Mouse (Mus musculus) heart, postnatal 4 days (tissue): ENCODE measurements around the gene Glg1. TPM values are rescaled to one million over a fixed set of nuclear protein-coding genes. Genes with fewer than 3 reads are reported as not detected.
A peak's percentile ranks its signal among the peaks of the same experiment; 100 is the strongest.
"Not testable (repeated sequence)": the region's sequence is repeated elsewhere in the genome, so short reads cannot be mapped to it uniquely, and the experiment has no call there.

Source experiments
- DNase-seq: peaks from one replicate; pipeline ENCODE4 v3.0.0; 2021
- total RNA-seq, 2 experiments: library from RNA; stranded (reverse); gene quantifications; 2 replicates each; pipeline ENCODE4 v1.2.3; 2021

Gene Glg1
- total RNA-seq, 2 experiments from 2014 or later, result 107 TPM

DNA sequence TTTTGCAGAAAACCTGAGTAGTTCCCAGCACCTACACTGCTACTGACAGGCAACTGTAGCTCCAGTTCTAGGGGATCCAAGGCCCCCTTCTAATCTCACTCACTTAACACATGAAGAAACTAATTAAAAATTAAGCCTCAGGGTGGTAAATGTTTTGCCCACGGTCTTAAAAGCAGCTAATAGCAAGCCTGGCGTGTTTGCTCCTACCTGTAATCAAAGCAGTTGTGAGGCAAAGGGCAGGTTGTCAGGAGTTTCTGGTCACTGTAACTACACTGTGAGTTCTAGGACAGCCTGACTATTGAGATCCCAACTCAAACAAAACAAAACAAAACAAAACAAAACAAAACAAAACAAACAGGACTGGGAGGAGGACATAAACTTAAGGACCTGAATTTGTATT is 8.9 kb downstream of the Glg1 start:
- no peak for DNase-seq

DNA sequence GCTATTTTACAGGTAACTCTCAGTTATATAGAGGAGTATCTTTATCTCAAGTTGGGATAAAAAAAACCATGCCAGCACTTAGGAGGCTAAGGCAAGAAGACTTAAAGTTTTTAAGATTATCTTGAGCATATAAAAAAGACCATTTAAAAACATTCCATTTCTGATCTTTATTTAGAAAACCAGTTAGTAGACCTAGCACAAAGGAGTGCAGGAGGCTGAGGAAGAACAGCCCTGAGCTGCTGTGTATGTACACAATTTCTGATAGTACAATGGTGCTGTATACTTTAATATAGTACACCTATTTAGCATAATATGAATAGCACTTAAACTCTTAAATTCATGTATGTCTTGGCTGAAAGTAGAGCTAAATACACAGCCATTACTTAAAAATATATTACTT is 10.9 kb downstream of the Glg1 start:
- DNase-seq, result no peak

DNA sequence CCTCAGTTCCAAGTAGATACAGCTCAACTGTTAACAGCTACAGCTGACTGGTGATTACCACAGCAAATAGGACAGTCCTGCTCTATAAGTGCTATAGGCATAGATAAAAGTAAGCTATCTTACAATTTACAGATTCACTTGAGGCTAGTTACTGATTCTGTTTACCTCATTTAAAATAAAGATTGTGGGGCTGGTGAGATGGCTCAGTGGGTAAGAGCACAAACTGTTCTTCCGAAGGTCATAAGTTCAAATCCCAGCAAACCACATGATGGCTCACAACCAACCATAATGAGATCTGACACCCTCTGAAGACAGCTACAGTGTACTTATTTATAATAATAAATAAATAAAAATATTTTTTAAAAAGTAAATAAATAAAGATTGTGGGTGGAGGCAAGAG is 12.2 kb downstream of the Glg1 start:
- DNase-seq, result not testable (repeated sequence)

DNA sequence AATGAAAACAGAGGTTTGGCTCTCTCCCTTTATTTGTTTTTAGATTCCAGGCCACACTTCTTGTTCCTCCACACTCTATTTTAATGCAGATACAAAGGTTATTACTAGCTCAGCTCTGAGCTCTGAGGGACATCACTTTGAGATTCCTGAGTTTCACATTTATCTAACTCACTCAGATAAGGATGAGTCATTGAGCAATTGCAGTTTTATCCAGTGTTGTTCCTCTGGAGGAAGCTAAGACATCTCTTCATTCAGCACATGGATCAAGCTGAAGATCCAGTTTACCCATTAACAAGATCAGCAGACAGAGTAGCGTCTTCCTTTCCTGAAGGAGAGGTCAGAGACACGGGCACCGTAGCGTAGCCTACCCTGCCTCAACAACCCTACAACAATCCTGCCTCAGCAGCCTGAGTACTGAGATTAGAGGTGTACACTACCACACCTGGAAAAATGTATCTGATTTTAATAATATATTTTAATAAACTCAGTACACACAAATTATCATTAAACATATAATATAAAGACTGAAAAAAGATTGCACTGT is 12.7 kb downstream of the Glg1 start:
- no peak for DNase-seq

DNA sequence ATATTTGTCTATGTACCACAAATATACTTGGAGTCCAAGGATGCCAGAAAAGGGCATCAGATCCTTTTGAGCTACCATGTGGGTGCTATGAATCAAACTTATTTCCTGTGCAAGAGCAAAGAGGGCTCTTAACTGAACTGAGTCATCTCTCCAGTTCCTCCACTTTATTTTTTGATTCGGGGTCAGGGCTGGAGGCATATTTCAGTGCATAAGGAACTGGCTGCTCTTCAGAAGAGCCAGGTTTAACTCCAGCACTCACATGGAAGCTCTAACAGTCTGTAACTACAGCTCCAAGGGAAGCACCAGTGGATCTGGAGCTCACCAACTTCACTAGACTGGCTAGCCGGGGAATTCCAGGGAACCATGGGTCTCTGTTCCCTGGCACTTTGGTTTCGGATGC is 21.7 kb downstream of the Glg1 start:
- no peak for DNase-seq

DNA sequence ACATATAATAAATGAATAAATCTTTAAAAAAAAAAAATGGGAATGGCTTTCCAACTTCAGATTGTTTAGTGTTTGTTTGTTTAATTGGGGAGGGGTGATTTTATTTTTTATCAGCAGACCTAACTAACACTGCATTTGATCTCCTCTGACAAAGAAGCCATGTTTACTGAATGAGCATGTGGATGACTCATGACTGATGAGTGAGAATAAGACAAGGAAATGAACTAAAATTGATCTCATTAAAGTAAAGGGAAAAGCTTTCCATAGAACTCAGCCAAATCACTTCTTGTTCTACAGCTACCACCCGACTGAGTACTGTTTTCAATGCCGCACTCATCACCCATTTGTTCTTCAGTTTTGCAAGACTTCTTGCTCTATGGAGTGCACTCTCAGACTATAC is 25.3 kb downstream of the Glg1 start:
- DNase-seq, result no peak

DNA sequence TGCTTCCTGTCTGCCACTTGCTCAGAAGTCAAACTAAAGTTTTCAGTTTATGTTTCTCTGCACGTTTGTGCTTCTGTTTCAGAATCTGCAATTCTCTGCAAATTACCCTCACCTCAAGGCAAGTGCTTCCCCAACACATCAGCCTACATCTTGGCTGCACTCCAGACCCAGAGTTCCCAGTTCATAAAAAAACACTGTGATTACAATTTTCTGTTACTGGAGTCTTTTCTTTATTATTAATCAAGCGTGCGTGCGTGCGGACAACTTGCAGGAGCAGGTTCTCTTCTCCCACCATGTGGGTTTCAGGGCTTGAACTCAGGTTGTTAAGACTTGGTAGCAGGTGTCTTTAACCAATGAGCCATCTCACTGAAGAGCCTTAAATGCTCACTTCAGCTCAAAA is 34.9 kb downstream of the Glg1 start:
- peak; percentile 9 for DNase-seq

DNA sequence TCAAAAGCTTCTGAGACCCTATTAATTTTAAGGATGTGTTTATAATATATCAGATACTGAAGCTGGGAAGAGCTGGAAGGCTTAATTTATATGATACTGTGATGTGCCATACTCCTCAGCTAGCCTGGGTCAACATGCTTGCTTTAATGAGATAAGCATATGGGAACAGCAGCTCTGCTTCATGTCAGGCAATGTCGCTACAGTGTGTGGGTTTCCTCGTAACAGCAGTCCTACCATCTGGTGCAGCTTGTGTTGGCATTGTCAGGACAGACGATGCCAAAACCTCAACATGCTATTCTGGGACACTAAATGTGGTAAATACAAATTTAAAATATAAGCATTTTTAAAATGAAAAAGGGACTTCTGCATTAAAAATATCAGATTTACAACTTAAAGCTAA is 40.9 kb downstream of the Glg1 start:
- DNase-seq, result no peak

DNA sequence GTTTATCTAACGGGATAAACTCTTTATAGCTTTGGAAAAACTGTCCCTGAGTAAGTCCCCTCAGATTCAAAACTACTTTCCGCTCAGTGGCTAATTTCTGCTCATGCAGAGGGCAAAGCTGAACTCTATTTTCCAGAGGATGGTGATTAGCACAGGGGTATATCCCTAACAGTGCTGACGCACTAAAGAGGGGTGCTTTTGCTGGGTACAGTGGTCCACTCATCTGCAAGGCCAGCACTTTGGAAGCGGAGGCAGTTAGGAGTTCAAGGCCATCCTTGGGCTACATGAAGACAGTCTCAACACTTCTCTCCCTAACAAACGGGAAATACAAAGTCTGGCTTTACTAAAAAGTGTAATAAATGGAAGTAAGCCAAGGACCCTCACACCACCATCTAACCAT is 45.6 kb downstream of the Glg1 start:
- no peak for DNase-seq

DNA sequence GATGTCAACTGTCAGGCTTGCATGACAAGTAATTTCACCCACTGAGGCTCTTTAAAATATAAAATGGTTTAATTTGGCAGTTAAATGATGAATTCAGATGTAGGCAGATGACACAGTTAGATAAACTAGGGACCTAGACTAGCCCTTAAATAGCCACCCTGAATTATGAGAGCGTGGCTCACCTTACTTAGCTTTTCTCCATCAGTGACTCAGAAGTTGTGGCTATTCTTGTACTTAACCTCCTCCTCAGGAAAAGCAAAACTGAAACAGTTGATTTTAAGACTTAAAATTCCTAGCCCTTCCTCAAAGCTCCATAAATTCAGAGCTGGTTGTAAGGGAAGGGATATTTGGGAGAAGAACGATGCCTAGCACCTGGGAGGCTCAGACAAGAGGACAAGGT is 47.8 kb downstream of the Glg1 start:
- DNase-seq, result no peak

DNA sequence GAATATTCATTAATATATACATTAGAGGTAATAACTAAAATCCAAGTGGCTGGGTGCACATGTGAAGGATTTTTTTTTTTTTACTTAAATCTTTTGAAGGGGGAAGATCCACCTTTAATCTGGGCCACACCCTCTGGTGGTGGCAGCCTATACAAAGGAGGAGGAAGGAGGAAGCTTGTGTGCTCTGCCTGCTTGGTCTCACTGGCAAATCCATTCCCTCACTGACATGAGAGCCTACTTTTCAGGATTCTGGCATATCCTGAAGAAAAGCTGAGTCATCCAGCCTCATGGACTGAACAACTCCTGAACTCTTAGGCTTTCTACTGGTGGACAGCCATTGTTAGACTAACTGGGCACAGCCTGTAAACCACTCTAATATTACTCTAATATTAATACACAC is 49.1 kb downstream of the Glg1 start:
- no peak for DNase-seq

DNA sequence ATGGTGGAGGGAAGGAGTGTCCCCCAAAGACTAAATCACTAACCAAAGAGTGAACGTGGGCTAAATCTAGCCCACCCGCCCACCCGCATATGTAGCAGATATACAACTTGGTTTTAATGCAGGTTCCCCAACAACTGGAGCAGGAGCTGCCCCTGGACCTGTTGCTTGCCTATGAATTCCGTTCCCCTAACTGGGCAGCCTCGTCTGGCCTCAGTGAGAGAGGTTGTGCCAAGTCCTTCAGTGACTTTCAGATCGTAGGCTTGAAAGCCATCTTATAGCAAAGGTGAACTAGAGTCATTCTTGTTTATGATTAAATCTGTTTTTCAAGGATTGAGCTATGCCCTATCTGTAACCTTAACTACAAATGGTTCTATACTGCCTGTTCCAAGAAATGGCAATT is 52.7 kb downstream of the Glg1 start:
- no peak for DNase-seq

DNA sequence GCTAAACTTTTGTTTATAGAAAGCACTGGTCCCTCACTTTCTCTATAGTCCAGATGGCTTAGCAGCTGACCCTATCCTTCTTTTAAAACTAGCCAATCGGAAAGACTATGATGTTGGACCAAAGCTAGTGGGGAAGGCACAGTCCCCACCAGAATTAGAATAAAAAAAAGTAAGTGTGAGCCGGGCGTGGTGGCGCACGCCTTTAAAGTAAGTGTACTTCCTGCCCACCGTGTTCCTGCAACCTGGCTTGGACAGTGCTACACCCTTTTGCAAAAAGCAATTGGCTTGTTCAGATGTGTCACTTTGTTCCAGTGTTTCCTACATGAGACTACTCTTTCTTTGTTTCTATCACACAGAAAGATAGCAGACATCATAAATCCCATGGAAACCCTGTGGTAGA is 54.0 kb downstream of the Glg1 start:
- DNase-seq, result no peak

DNA sequence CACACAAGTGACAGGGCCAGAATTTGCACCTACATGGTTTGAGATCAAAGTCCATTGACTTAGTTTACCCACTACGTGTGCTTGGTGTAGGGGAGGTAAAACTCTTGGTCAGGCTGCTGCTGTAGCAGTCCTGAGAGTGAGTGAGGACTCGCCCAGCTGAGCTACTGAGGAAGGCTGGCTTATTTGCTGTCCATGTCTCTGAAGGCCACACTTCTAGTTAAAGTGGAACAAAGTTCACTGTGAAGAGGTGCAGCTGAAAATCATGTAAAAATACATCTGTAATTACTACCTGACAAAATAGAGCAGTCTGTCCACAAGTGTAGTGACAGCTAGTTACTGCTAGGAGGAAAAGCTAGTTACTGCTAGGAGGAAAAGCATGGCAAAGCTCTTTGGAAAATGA is 55.7 kb downstream of the Glg1 start:
- no peak for DNase-seq

DNA sequence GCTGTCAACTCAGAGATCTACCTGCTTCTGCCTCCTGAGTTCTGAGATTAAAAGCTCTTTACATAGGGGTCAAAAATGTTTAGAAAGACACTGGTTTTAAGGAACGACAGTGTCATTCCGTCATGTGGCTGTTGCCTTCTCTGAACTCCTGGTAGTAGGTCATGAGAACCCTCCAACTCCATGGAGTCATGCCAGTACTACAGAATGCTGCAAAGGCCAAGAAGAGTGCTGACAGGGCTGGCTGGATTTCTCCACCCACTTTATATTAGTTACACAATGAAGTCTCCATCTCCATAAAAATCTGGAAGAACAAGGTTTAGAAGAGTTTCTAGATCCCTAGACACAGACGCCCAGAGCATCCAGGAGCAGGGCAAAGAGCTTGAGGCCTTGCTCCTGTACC is 61.0 kb downstream of the Glg1 start:
- DNase-seq, result no peak

DNA sequence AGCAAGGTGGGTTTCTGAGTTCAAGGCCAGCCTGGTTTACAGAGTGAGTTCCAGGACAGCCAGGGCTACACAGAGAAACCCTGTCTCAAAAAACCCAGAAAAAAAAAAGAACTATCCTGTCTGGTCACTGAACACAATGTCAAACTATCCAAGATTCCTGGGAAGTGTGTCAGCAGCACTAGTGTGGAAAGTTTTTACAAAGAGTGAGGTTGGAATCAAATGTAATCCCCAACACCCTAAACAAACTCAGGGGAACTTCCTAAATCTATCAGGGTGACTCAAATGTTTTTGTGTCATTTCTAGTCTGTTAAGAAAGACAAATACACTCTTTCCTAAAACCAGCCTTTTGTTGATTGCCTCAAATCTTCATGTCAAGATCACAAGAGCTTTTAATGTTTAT is 62.8 kb downstream of the Glg1 start:
- DNase-seq, result no peak

DNA sequence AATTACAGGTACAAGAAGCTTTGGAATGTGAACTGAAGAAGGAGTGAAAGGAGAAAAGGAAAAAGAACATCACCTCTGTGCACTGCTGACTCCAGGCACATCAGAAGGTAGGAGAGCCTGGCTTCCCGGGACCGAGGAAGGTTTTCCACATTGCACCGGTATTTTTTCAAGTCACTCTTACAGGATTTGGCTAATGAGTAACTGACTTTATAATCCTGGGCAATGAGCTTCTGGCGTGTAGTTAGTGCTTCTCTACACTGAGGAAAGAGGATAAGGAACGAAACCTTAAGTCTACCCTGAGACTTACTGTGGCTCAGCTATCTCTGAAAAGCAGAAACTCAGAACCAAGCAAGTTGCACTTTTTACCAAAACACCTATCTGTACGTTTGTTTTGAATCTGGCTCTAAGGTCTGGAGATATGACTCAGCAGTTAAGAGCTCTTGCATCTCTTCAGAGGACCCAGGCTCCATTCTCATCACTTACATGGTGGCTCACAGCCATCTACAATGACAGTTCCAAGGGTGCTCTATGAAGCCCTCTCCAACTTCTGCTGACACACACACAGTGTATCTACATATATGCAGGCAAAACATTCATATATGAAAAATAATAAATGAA is 70.3 kb downstream of the Glg1 start:
- DNase-seq, result no peak

DNA sequence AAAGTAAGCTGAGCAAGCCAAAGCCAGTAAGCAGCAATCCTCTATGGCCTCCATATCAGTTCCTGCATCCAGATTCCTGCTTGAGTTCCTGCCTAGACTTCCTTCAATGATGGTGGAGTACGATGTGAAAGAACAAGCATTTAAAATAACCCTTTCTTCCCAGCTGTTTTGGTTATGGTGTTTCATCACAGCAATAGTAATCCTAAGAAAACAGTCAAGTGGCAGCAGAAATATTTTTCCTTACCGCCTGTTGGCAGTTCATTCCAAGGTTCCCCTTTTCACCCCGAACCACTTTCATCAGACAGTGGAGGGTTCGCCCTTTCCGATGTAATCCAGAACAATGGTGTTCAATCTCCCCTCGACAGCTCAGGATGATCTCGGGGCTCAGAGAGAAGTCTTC is 71.5 kb downstream of the Glg1 start:
- DNase-seq, result no peak

DNA sequence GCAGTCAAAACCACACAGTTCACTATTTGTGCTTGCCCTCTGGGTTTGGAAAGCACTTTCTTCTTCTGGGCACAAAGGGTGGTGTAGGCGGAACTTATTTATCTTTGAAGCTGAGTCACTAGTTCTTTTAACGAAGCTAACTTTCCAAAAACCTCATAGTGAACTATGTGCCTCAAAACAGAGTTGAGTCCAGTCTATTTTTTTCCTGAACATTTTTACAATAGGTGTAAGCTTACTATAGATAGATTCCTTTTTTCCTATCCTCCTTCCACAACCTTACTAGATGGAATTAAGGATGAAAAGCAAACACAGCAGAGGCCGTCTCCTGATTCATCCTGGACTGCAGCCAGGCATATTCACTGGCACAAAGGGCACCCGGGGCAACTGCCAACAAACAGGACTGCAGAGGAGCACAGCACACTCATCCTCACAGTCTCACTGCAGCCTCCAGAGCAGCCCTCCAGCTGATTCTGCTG is 73.5 kb downstream of the Glg1 start:
- peak; percentile 71 for DNase-seq

DNA sequence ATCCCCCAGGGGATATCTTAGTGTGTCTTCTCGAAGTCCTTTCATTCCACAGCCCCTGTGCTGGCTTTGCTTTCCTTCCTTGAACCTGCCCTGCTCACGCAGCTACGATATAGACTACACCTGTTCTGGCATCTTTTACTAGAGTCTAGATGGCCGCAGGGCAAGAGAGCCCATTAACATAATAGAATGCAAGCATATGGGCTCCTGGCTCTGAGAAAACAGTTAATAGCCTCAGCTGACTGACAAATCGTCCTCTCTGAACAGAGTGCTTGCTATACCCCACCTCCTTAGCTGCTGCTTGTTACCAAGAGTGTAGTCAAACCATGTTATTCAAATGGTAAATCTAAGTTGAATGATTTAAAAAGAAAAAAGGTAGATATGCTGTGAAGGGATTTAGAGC is 87.4 kb downstream of the Glg1 start:
- no peak for DNase-seq

DNA sequence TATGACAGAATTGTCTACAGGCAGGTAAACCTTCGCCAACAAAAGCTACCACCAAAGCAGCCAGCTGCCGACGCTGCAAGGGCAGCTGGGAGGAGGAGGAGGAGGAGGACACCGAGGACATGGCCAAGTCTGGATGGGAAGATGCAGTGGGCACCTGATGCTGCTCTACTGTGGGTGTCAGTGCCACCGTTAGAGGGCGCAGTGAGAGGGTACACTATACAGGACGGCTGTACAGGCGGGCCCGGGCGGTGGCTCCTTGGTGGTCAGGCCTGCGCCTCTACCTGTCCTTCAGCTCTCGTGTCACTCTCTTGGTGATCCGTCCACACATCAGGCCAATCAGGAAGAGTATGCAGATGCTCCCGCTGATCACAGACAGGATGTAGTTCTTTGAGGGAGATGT is 101.4 kb downstream of the Glg1 start:
- peak; percentile 72 for DNase-seq

DNA sequence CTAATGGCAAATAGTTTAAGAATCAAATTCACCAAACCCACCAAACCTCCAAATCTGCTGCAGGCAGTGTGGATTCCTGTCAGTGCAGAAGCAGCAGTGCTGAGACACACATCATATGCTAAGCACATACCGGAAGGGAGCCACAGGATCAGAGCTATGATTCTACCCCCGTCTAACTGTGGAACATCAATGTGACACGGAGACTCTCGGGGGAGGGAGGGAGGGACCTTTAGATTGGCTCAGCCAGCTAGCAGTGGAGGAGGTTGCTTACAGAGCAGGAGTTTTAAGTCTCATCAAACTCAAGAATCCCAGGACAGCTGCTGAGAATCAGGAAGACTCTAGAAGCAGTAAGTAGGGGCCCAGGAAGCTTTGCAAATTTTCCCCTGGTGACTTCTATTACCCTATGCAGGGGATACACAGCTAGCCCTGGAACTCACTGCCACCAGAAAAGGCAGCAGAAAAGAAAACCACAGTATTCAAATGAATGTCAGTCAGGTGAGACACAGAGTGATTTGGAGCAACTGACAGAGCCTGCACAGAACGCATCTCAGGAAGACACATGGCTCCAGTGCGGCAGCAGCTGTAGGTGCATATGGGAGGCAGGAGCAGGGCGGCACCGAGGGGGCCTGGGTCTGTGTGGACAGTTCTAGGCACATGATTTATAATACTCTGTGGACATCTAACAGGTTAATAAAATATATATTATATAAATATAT is 103.1 kb downstream of the Glg1 start:
- no peak for DNase-seq

DNA sequence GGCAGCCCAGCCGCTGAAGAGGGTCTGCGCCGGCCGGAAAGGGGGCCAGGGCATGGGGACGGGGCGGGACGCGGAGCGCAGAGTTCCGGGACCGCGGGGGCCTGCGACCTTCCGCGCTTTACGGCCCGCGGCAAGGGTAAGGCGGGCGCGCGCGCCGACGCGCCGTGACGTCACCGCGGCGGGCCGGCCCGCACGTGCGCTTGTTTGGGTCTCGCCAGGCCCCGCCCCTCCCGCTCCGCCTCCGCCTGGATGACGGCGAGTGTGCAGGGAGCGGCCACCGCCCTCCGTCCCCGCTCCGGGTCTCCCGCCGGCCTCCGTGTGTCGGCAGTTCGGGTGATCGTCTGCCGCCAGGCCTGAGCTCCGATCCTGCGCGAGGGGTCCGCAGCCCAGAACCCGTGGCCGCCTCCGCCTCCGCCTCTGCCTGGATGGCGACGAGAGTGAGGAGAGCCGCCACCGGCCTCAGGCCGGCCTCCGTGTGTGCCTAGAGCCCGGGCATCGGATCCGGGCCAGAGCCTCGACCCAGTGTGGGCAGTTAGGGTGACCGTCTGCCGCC is 113.5 kb downstream of the Glg1 start:
- peak; percentile 96 for DNase-seq

DNA sequence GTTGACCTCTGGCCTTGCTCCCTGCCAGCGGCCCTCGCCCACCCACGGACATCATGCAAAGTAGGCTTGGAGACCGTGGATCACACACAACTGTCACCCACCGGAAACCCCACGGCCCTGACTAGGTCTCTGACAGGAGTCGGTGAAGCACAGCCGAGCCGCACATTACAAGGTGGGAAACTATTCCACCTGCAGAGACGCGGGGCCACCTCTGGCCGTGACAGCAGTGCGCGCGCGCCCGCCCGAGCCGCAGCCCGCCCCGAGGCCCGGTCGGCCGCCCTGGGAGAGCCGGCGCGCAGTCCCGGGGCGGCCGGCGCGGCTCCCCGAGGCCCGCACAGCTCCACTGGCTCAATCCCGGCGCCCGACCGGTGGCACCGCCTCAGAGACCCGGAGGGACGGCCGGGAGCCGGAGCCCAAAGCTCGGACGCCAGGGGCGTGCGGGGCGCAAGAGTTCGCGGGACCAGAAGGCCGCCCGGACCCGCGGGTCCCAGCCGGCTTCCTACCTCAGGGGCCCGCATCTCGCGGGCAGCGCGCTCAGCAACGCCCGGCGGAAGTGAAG is 114.0 kb downstream of the Glg1 start:
- peak; percentile 24 for DNase-seq
